Mouse (Mus musculus) forebrain, embryonic 14.5 days (tissue): ENCODE measurements at regions not wholly inside any gene's neighbourhood (a gene's known extent, or its start where the extent isn't known, plus 50 kb on each side); places are given as distances from the start of the nearest gene placed in this dataset.

Experiments
- ATAC-seq: fragments of 200-750 bp; cut with Nextera tagmentation; 2 replicates; pipeline ENCODE4 v1.8.0; 2017; ENCODE audit warnings: mild to moderate bottlenecking, moderate library complexity
- DNase-seq: peaks from one replicate; pipeline ENCODE4 v3.0.0-alpha.2; 2015; ENCODE audit warnings: low spot score
- H3K27ac ChIP-seq: fragments of 300-500 bp; sonication (generic); 2 replicates; pipeline ENCODE4 v1.5.1; 2014; ENCODE audit warnings: low read depth, mild to moderate bottlenecking, control low read depth, low read length, moderate library complexity
- H3K27me3 ChIP-seq: fragments of 300-500 bp; sonication (generic); replicated peaks from 2 replicates; pipeline ENCODE4 v1.6.1; 2014; ENCODE audit warnings: low read length, control low read depth, mixed read lengths; ENCODE audit not compliant: control insufficient read depth, insufficient read depth
- H3K36me3 ChIP-seq: fragments of 300-500 bp; sonication (generic); 2 replicates; pipeline ENCODE4 v1.6.1; 2014; ENCODE audit warnings: low read length, control low read depth; ENCODE audit not compliant: control insufficient read depth, insufficient read depth
- H3K4me1 ChIP-seq: fragments of 300-500 bp; sonication (generic); 2 replicates; pipeline ENCODE4 v1.6.1; 2014; ENCODE audit warnings: antibody characterized with exemption, low read length, control low read depth; ENCODE audit not compliant: control insufficient read depth, insufficient read depth
- H3K4me2 ChIP-seq: fragments of 300-500 bp; sonication (generic); 2 replicates; pipeline ENCODE4 v1.6.1; 2014; ENCODE audit warnings: mild to moderate bottlenecking, control low read depth, low read length
- H3K4me3 ChIP-seq: fragments of 300-500 bp; sonication (generic); 2 replicates; pipeline ENCODE4 v1.5.1; 2014; ENCODE audit warnings: low read depth, low read length, control low read depth
- H3K9ac ChIP-seq: fragments of 300-500 bp; sonication (generic); 2 replicates; pipeline ENCODE4 v1.6.1; 2014; ENCODE audit warnings: mild to moderate bottlenecking, low read length, control low read depth, moderate library complexity
- H3K9me3 ChIP-seq: fragments of 300-500 bp; sonication (generic); replicated peaks from 2 replicates; pipeline ENCODE4 v1.6.1; 2016; ENCODE audit warnings: low read length, control low read depth, mixed read lengths; ENCODE audit not compliant: control insufficient read depth
- WGBS: fragments of 180-500 bp; shearing (Covaris S2); extraction: QIAGEN DNeasy Blood & Tissue Kit; methylation state at CpG from one replicate; pipeline ENCODE4 v1.1.7; 2014; 5-methylcytosine and 5-hydroxymethylcytosine counted together

DNA sequence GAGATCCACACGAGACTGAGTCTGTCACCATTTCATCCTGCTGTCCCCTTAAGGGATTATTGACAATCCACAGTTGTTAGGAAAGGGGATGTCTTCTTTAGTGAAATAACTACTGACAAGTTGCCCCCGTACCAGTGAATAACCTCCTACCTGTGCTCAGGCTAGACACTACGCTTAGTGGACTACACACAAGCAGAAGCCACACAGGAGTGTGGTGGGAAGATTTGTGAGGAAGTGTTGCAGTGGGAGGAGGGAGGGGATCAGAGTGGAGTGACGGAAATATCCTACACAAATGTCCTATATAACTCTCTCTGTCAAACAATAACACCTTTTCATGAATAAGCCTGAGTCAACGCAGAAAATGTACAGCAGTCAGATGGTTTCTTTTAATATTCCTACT, 142.7 kb downstream of the Erv3 start:
- H3K4me1 ChIP-seq: no peaks in the 10 kb centered on the region
- 93% methylated on average over 5 of the region's 5 CpGs for WGBS
- H3K36me3 ChIP-seq: no peaks in the 10 kb centered on the region

DNA sequence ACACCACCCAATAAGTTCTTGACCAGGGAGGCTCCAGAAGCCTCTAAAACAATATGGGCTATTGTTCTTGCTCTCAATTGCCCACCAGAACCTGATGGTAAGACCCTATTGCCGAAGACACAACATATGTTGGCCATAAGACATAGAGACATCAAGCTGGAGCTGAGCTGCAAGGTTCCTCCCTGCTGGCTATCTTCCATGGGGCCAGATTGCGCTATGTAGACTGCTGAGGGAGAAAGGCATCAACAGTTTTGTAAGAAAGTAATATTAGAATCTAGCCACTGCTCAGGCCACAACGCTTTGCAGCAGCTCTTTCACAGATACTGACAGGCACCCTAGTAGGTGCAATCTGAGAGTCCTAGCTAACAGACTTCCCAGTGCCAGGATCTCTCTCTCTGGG, 144.2 kb downstream of the Erv3 start:
- no peak overlapping the region for H3K4me3 ChIP-seq
- no peak overlapping the region for H3K27ac ChIP-seq
- H3K9me3 ChIP-seq: no peaks in the 10 kb centered on the region
- no peak overlapping the region for H3K9ac ChIP-seq
- H3K27me3 ChIP-seq: no peaks in the 10 kb centered on the region
- H3K4me1 ChIP-seq: no peaks in the 10 kb centered on the region
- no peaks in the 10 kb centered on the region for H3K36me3 ChIP-seq
- ATAC-seq: no peak
- no peak overlapping the region for H3K4me2 ChIP-seq
- DNase-seq: no peak
- WGBS: 89% methylated on average over 3 of the region's 3 CpGs

More for the DNA sequence above, 142.7 kb downstream of the Erv3 start:
- no peak overlapping the region for H3K4me3 ChIP-seq
- no peak overlapping the region for H3K27ac ChIP-seq
- H3K9ac ChIP-seq: no peak overlapping the region
- no peak for ATAC-seq
- no peak overlapping the region for H3K4me2 ChIP-seq
- no peaks in the 10 kb centered on the region for H3K27me3 ChIP-seq
- H3K9me3 ChIP-seq: no peaks in the 10 kb centered on the region
- no peak for DNase-seq

DNA sequence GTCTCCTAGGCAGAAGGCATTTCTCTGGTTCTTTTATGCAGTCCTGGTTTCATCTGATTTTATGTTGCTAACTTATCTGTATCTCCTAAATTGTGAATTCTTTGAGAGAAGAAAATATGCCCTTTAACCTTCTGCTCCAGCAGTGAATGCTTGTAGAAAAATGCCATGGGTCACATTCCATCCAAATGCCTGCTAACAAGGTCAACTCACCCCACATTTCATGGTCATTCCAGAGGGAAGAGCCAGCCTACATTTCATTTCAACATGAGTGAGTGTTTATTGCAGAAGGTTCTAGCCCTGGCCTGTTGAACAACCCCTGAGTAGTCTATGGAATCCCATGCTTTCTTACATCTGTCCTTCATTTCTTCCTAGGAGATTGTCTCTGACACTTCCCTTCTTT, 147.7 kb downstream of the Erv3 start:
- H3K27me3 ChIP-seq: no peaks in the 10 kb centered on the region
- no peak overlapping the region for H3K4me2 ChIP-seq
- H3K4me1 ChIP-seq: no peaks in the 10 kb centered on the region
- no peaks in the 10 kb centered on the region for H3K9me3 ChIP-seq
- H3K4me3 ChIP-seq: no peak overlapping the region
- DNase-seq: no peak
- H3K9ac ChIP-seq: no peak overlapping the region
- no peak overlapping the region for H3K27ac ChIP-seq
- no peaks in the 10 kb centered on the region for H3K36me3 ChIP-seq
- ATAC-seq: no peak

DNA sequence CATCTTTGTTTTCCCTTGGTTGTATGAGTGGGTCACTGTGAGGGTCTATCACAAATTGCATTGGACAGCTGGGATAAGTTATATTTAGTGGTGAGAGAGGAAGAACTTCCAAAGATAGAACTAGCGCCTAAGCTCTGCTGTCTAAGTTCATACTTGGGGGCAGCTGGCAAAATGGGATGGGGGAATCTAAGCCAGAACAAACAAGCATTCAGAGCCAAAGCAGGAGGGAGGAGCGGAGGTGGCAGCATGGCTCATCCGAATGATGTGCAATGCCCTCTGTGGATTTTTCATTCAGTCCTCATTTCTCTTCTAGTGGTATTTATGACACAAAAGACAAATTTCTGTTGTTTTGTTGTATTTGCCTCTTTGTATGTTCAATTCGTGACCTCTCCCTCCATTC, 144.5 kb upstream of the Adra1d start:
- no peaks in the 10 kb centered on the region for H3K27me3 ChIP-seq
- WGBS: 88% methylated on average over 4 of the region's 4 CpGs
- no peaks in the 10 kb centered on the region for H3K36me3 ChIP-seq
- no peaks in the 10 kb centered on the region for H3K4me1 ChIP-seq
- no peak for ATAC-seq
- DNase-seq: no peak
- no peak overlapping the region for H3K4me2 ChIP-seq
- no peaks in the 10 kb centered on the region for H3K9me3 ChIP-seq
- no peak overlapping the region for H3K4me3 ChIP-seq
- no peak overlapping the region for H3K9ac ChIP-seq
- no peak overlapping the region for H3K27ac ChIP-seq

DNA sequence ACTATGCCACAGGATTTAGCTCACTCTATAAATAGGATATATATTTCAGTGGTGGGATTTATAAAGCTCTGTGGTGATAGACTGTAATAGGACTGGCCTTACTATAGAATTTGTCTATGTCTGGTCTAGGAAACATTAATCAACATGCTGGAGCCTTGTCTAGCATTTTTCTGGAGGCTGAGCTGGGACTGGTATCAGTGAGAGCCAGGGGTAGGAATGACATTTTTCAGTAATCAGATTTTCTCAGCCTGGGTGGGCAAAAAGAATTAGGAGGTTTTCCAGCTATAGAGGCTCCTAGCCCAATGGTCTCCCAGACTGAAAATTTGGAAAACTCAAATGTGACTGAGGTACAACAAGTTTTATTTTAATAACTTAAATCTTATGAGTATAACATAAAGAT, 142.3 kb upstream of the Adra1d start:
- Histone ChIP-seq H3K9ac (no peak overlapping the region), H3K27me3 (no peaks in the 10 kb centered on the region), H3K27ac (no peak overlapping the region), H3K9me3 (no peaks in the 10 kb centered on the region), H3K4me2 (no peak overlapping the region), H3K36me3 (no peaks in the 10 kb centered on the region), H3K4me1 (no peaks in the 10 kb centered on the region), H3K4me3 (no peak overlapping the region)
- ATAC-seq: no peak
- no peak for DNase-seq

DNA sequence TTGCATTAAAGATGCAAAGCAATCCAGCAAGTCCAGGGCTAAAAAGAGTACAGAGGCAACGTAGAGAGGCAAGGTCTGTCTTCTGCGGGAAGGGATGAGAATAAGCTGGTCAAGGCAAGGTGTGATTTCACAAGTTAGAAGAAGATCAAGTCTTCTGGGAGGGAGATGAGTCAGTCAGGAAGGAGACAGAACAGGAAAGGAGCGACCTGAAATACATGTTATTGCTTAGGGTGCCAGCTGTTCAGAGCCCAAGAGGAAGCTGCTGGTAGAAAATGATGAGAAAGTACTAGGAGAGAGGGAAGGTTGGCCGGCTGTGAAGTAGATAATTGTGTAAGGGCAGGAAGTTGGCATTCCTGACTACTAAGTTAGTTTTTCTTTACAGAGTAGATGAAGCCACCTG, 140.1 kb upstream of the Adra1d start:
- no peak overlapping the region for H3K4me2 ChIP-seq
- DNase-seq (no peak), ATAC-seq (no peak)
- no peak overlapping the region for H3K4me3 ChIP-seq
- no peaks in the 10 kb centered on the region for H3K27me3 ChIP-seq
- no peak overlapping the region for H3K9ac ChIP-seq
- no peak overlapping the region for H3K27ac ChIP-seq
- H3K36me3 ChIP-seq: no peaks in the 10 kb centered on the region
- no peaks in the 10 kb centered on the region for H3K4me1 ChIP-seq
- WGBS: 80% methylated on average over 4 of the region's 4 CpGs
- H3K9me3 ChIP-seq: no peaks in the 10 kb centered on the region

DNA sequence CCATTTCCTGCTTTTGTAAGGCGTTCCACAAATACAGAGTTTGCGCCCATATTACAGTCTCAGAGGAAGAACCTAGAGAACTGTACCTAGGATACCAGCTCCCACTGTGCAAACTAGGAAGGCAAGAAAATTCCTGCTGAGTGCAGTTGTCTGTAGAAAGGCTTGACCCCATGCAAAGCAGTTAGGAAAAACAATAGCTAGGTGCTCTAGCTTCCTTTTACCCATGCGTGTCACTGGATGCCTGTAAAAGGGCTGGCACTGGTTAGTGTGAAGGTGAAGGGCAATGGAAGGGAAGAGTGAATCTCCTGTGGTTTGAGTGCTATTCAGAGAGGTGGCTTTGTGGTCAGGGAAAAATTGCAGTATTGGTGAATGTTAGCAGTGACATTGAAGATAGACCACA, 137.7 kb upstream of the Adra1d start:
- no peak for DNase-seq
- 88% methylated on average over 3 of the region's 3 CpGs for WGBS

DNA sequence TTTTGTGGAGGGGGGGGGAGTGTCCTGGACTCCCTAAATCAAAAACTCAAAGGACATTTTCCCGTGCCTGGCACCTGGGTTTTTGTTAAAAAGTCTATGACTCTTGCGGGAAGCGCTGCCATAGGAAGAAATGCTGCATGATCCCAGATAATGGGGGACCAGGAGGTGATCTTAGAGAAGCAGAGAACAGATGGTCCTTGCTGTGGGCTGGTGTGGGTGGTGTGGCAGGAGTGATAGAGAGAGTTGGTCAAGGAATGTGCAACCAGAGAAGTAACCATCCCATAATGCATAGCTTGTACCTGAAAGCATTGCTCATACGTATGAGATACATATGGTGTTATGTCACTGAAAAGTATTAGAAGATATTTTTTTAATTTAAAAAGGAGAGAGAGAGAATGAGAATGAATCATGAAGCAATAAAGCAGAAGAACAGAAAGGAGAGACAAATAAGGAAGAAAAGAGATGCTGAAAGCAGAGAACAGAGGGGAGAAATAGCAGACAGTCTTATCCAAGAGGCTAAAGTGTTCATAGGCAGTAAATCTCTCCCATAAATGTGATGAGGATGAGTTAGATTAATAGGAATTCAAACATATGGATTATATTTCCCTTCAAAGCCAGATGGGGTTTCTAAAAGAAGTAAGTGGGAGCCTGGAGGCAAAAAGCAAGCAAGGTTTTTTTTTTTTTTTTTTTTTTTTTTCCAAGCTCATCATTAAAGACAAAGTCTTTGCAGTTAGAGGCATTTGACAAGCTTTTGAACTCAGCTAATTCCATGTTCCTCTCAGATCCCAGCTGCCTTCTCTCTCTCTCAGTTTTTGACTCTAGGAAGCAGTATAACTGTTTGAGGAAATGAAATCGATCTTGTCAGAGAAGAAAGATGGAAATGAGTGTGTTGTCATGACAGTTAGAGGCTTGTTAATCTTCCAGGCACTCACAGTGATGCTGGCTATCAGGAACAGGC, 136.2 kb upstream of the Adra1d start:
- no peak overlapping the region for H3K4me2 ChIP-seq
- DNase-seq: no peak
- H3K27ac ChIP-seq: no peak overlapping the region
- H3K4me3 ChIP-seq: no peak overlapping the region
- ATAC-seq: no peak
- H3K4me1 ChIP-seq: no peaks in the 10 kb centered on the region
- H3K9ac ChIP-seq: no peak overlapping the region
- 86% methylated on average over 5 of the region's 5 CpGs for WGBS
- no peaks in the 10 kb centered on the region for H3K36me3 ChIP-seq
- H3K27me3 ChIP-seq: no peaks in the 10 kb centered on the region
- H3K9me3 ChIP-seq: no peaks in the 10 kb centered on the region

More for the DNA sequence above, 137.7 kb upstream of the Adra1d start:
- Histone ChIP-seq H3K36me3 (no peaks in the 10 kb centered on the region), H3K4me3 (no peak overlapping the region), H3K27me3 (no peaks in the 10 kb centered on the region), H3K27ac (no peak overlapping the region), H3K4me2 (no peak overlapping the region), H3K9ac (no peak overlapping the region), H3K4me1 (no peaks in the 10 kb centered on the region), H3K9me3 (no peaks in the 10 kb centered on the region)
- no peak for ATAC-seq

DNA sequence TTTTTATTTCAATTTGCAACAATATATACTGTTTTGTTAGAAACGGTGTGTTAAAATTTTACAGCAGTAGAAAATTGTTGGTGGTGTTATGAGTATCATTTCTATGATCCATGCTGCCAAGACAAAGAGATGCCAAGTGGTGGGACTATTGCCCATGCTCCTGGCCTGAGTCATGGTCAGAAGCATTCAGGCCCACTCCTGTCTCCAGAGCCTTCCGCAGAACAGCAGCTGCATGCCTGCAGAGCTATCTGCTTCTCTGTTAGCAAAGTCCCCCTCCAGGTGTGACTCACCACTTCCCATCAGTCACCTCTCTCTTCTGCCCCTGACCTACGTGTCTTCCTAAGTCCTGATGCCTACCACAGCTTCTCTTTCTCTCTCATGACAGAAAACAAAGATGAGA, 134.2 kb upstream of the Adra1d start:
- H3K4me3 ChIP-seq: no peak overlapping the region
- no peak overlapping the region for H3K4me2 ChIP-seq
- no peak for ATAC-seq
- H3K4me1 ChIP-seq: no peaks in the 10 kb centered on the region
- no peak for DNase-seq
- H3K27me3 ChIP-seq: no peaks in the 10 kb centered on the region
- H3K36me3 ChIP-seq: no peaks in the 10 kb centered on the region
- H3K9me3 ChIP-seq: no peaks in the 10 kb centered on the region
- H3K27ac ChIP-seq: no peak overlapping the region
- WGBS: 75% methylated on average over 3 of the region's 3 CpGs
- H3K9ac ChIP-seq: no peak overlapping the region
